19 mouse cellular contexts compared by ENCODE assay signal in the genomic region with DNA sequence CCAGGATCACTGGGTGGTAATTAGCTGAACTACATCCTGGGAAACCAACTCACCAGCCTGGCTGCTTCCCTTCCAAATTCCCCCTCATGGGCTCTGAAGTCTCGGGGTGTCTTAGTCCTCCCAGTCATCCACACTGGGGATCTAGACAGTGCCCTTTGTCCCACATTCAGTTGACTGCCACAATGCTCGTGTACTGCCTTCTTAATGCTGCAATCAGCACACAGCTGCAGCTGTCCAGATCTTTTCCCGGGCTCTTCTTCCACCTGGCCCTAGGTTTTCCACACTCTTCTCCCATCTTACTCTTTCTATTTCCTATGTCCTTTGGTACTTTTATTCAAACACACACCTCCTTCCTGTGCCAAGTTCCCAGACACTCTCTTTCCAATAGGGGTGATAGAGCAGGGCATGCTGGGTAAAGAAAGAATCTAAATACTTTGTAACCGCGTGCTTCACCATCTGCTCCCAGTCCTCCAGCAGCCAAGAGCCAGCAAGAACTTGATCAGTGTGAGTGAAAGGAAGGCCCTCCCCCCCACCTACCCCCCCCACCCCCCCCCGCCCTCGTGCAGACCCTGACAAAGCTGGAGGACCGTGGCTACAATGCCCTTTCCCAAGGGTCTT. TPM values are rescaled to one million over a fixed set of nuclear protein-coding genes. Genes with fewer than 3 reads are reported as not detected.
A peak's percentile ranks its signal among the peaks of the same experiment; 100 is the strongest.
DNase-seq lines count a peak whose midpoint lies in the region; ATAC-seq and TF ChIP-seq lines count a peak whose summit lies in the region.
"Had no signal": no experiment of that assay in that cellular context is flagged by ENCODE, and none has a peak within 500 bp of the region (broad histone marks: within the 10 kb centered on the region; RNA-seq: fewer than 3 reads in every experiment).

No protein-coding gene starts in this region.

- TF ChIP-seq POLR2A in liver, adult 2 months (IDR thresholded peaks at IDR 0.05; ENCODE audit: extremely low read depth, insufficient read depth, low read length) = no peak
- TF ChIP-seq POLR2A in MEL (IDR thresholded peaks at IDR 0.05; ENCODE audit: control insufficient read depth in 1 of 2, insufficient read depth in 1 of 2, low read depth in 1 of 2, low read length in 2 of 2, poor library complexity in 1 of 2) = peak; percentile 40 to 77; a peak in 2 of 4 replicates

- 54% methylated on average over 8 of the region's 8 CpGs for WGBS in forebrain, embryonic 13.5 days
- 79% methylated on average over 8 of the region's 8 CpGs for WGBS in forebrain, embryonic 11.5 days
- WGBS in liver, adult 2 months = 10% methylated on average over 8 of the region's 8 CpGs
- 53% methylated on average over 8 of the region's 8 CpGs for WGBS in liver, embryonic 12.5 days (ENCODE audit: insufficient replicate concordance)

- no peaks in the 10 kb centered on the region for H3K4me1 ChIP-seq in forebrain, embryonic 13.5 days
- H3K4me1 ChIP-seq in forebrain, embryonic 11.5 days (replicated peaks; ENCODE audit: control insufficient read depth, insufficient read depth, low read length) = no peaks in the 10 kb centered on the region
- peaks cover 35% of the 10 kb centered on the region for H3K4me1 ChIP-seq in liver, adult 2 months (ENCODE audit: control insufficient read depth, insufficient read depth, low read length)
- H3K4me1 ChIP-seq in MEL (ENCODE audit: control insufficient read depth in 1 of 2, insufficient read depth in 2 of 2, low read length in 2 of 2) = 0 out of 4 replicates have a peak, but pooled peaks cover 0 to 11% of the 10 kb centered on the region in 2 experiments
- 0 out of 2 replicates have a peak, but pooled peaks cover 17% of the 10 kb centered on the region for H3K4me1 ChIP-seq in liver, embryonic 12.5 days
- H3K4me1 ChIP-seq: embryonic facial prominence, embryonic 13.5 days; neural tube, embryonic 15.5 days had no signal

- H3K27me3 ChIP-seq in forebrain, embryonic 13.5 days = no peaks in the 10 kb centered on the region
- H3K27me3 ChIP-seq in forebrain, embryonic 11.5 days (ENCODE audit: control insufficient read depth, insufficient read depth, low read length) = no peaks in the 10 kb centered on the region
- H3K27me3 ChIP-seq in liver, adult 2 months (ENCODE audit: control insufficient read depth, insufficient read depth, low read length) = no peaks in the 10 kb centered on the region
- no peaks in the 10 kb centered on the region for H3K27me3 ChIP-seq in MEL (ENCODE audit: control insufficient read depth in 1 of 2, insufficient read depth in 2 of 2, low read length in 2 of 2)
- 0 out of 2 replicates have a peak, but pooled peaks cover 2% of the 10 kb centered on the region for H3K27me3 ChIP-seq in liver, embryonic 12.5 days (replicated peaks)
- H3K27me3 ChIP-seq: embryonic facial prominence, embryonic 13.5 days; heart, embryonic 13.5 days; hindbrain, embryonic 15.5 days; neural tube, embryonic 15.5 days had no signal

- ATAC-seq in forebrain, embryonic 13.5 days = peak; percentile 55; the same call in 1 of the 2 replicates
- no peak for ATAC-seq in forebrain, embryonic 11.5 days (replicated peaks; ENCODE audit: low FRiP score)
- no peak for ATAC-seq in liver, embryonic 12.5 days

- no peak for DNase-seq in forebrain, embryonic 11.5 days (ENCODE audit: low spot score)
- peak; percentile 66 for DNase-seq in liver, adult 2 months (ENCODE audit: extremely low read depth, low read depth, low spot score)
- DNase-seq in liver (no peak), MEL (ENCODE audit: low read depth, low spot score) (peak; percentile 47)
- no peak for DNase-seq in gastrocnemius, postnatal 25 days
- no peak for DNase-seq in cerebellum, adult 9-10 months
- DNase-seq: adrenal gland, adult 8-10 months; cerebellum, postnatal 14 days; gastrocnemius, postnatal 36 days; kidney, adult 9 months had no signal

- no peak for TF ChIP-seq CTCF in liver, adult 2 months (IDR thresholded peaks at IDR 0.05; ENCODE audit: low read depth, low read length)
- TF ChIP-seq CTCF in MEL (IDR thresholded peaks at IDR 0.05 in 2 of 3, conservative IDR thresholded peaks at IDR 0.05 in 1 of 3; ENCODE audit: control insufficient read depth in 1 of 3, insufficient read depth in 1 of 3, low read depth in 2 of 3, low read length in 3 of 3, poor library complexity in 1 of 3, severe bottlenecking in 1 of 3) = no peak

- H3K79me2 ChIP-seq in liver, adult 2 months (ENCODE audit: control insufficient read depth, insufficient read depth, low read length) = peaks cover 4% of the 10 kb centered on the region; the same call in 1 of the 2 replicates
- H3K79me2 ChIP-seq in MEL (ENCODE audit: control insufficient read depth, insufficient read depth, low read length, poor library complexity) = no peaks in the 10 kb centered on the region

- no peaks in the 10 kb centered on the region for H3K36me3 ChIP-seq in forebrain, embryonic 13.5 days (ENCODE audit: poor library complexity, severe bottlenecking)
- H3K36me3 ChIP-seq in forebrain, embryonic 11.5 days (ENCODE audit: control insufficient read depth, insufficient read depth, low read length) = no peaks in the 10 kb centered on the region
- H3K36me3 ChIP-seq in liver, adult 2 months (ENCODE audit: control insufficient read depth, insufficient read depth, low read length) = peaks cover 35% of the 10 kb centered on the region
- H3K36me3 ChIP-seq in MEL (ENCODE audit: control insufficient read depth in 1 of 2, insufficient read depth in 2 of 2, low read length in 2 of 2) = peaks cover 0 to 6% of the 10 kb centered on the region in 2 experiments; a peak in 2 of 4 replicates
- 0 out of 2 replicates have a peak, but pooled peaks cover 4% of the 10 kb centered on the region for H3K36me3 ChIP-seq in liver, embryonic 12.5 days
- H3K36me3 ChIP-seq: embryonic facial prominence, embryonic 13.5 days; heart, embryonic 13.5 days; hindbrain, embryonic 15.5 days; neural tube, embryonic 15.5 days had no signal

- TF ChIP-seq RAD21 in MEL (IDR thresholded peaks at IDR 0.05; ENCODE audit: low read depth, low read length) = no peak

- no peak overlapping the region for H3K4me3 ChIP-seq in forebrain, embryonic 13.5 days
- H3K4me3 ChIP-seq in forebrain, embryonic 11.5 days (ENCODE audit: low read depth, low read length) = no peak overlapping the region
- H3K4me3 ChIP-seq in liver, adult 2 months (ENCODE audit: insufficient read depth, low read depth, low read length) = peak overlapping the region; percentile 67
- H3K4me3 ChIP-seq in MEL (ENCODE audit: control insufficient read depth in 1 of 2, insufficient read depth in 1 of 2, low read depth in 2 of 2, low read length in 2 of 2) = no peak overlapping the region
- H3K4me3 ChIP-seq in liver, embryonic 12.5 days = no peak overlapping the region
- H3K4me3 ChIP-seq: embryonic facial prominence, embryonic 13.5 days; heart, embryonic 13.5 days; hindbrain, embryonic 15.5 days; neural tube, embryonic 15.5 days had no signal

- no peak overlapping the region for H3K9ac ChIP-seq in forebrain, embryonic 13.5 days
- no peak overlapping the region for H3K9ac ChIP-seq in forebrain, embryonic 11.5 days (ENCODE audit: low read length)
- peak overlapping the region; percentile 80 for H3K9ac ChIP-seq in liver, adult 2 months (ENCODE audit: low read depth, low read length)
- H3K9ac ChIP-seq in MEL (ENCODE audit: control insufficient read depth, low read depth, low read length, poor library complexity, severe bottlenecking) = no peak overlapping the region
- no peak overlapping the region for H3K9ac ChIP-seq in liver, embryonic 12.5 days
- H3K9ac ChIP-seq: embryonic facial prominence, embryonic 13.5 days; heart, embryonic 13.5 days; hindbrain, embryonic 15.5 days; neural tube, embryonic 15.5 days had no signal

- no peak overlapping the region for H3K4me2 ChIP-seq in forebrain, embryonic 13.5 days
- H3K4me2 ChIP-seq in forebrain, embryonic 11.5 days (ENCODE audit: low read depth, low read length, severe bottlenecking) = no peak overlapping the region
- peak overlapping the region; percentile 21 for H3K4me2 ChIP-seq in liver, embryonic 12.5 days
- H3K4me2 ChIP-seq: embryonic facial prominence, embryonic 13.5 days; heart, embryonic 13.5 days; hindbrain, embryonic 15.5 days; neural tube, embryonic 15.5 days had no signal

- no peaks in the 10 kb centered on the region for H3K9me3 ChIP-seq in forebrain, embryonic 13.5 days (replicated peaks)
- H3K9me3 ChIP-seq in forebrain, embryonic 11.5 days (ENCODE audit: control insufficient read depth, low read length) = no peaks in the 10 kb centered on the region
- H3K9me3 ChIP-seq in MEL (replicated peaks; ENCODE audit: insufficient read depth, low read length) = no peaks in the 10 kb centered on the region
- no peaks in the 10 kb centered on the region for H3K9me3 ChIP-seq in liver, embryonic 12.5 days (replicated peaks)
- H3K9me3 ChIP-seq: embryonic facial prominence, embryonic 13.5 days; heart, embryonic 13.5 days; hindbrain, embryonic 15.5 days; neural tube, embryonic 15.5 days had no signal

- no peak for TF ChIP-seq EP300 in MEL (IDR thresholded peaks at IDR 0.05; ENCODE audit: low read depth in 1 of 2, low read length in 2 of 2)

- no peak overlapping the region for H3K27ac ChIP-seq in forebrain, embryonic 13.5 days
- no peak overlapping the region for H3K27ac ChIP-seq in forebrain, embryonic 11.5 days (ENCODE audit: low read depth, low read length)
- peak overlapping the region; percentile 94 for H3K27ac ChIP-seq in liver, adult 2 months (replicated peaks; ENCODE audit: insufficient read depth, low read depth, low read length)
- no peak overlapping the region for H3K27ac ChIP-seq in MEL (ENCODE audit: control insufficient read depth, low read depth, low read length)
- H3K27ac ChIP-seq in liver, embryonic 12.5 days = no peak overlapping the region
- H3K27ac ChIP-seq: embryonic facial prominence, embryonic 13.5 days; heart, embryonic 13.5 days; hindbrain, embryonic 15.5 days; macrophage; neural tube, embryonic 15.5 days had no signal

RNA-seq across cellular contexts. Expression of a gene that starts 1.4 kb away (rescaled TPM):
- polyA plus RNA-seq in forebrain, embryonic 13.5 days (2015; fragmentation: Nextera tagmentation; extraction: Ambion mirVana) = 0.18 and 0.35 TPM in 2 replicates
- polyA plus RNA-seq in forebrain, embryonic 11.5 days (2014; fragmentation: Nextera tagmentation; extraction: Ambion mirVana) = 0.05 and 0.16 TPM in 2 replicates
- 603 and 791 TPM in 2 replicates for total RNA-seq in liver, adult 2 months (2014; rRNA removed)
- polyA plus RNA-seq in liver, adult 2 months (2012; rRNA removed) = 335 and 492 TPM in 2 replicates
- not detected in 2 replicates for total RNA-seq in MEL (2012; rRNA removed)
- not detected for polyA plus RNA-seq in MEL (2012; ENCODE audit: insufficient read depth in 1 of 2, insufficient read length in 2 of 2, low read depth in 1 of 2, low replicate concordance in 2 of 2, missing spikeins in 1 of 2)
- 74.1 and 74.2 TPM in 2 replicates for polyA plus RNA-seq in liver, embryonic 12.5 days (2016; fragmentation: Nextera tagmentation; extraction: Ambion mirVana)
- under 1 TPM; 0.28 to 0.32 TPM for total RNA-seq in gastrocnemius, postnatal 25 days (2021)
- polyA plus RNA-seq: embryonic facial prominence, embryonic 13.5 days; macrophage had no signal

RNA-seq across cellular contexts. Expression of a gene that starts 20.9 kb away (rescaled TPM):
- 0.09 TPM in 1 of 2 replicates, not detected in the other for polyA plus RNA-seq in forebrain, embryonic 13.5 days (2015; fragmentation: Nextera tagmentation; extraction: Ambion mirVana)
- polyA plus RNA-seq in forebrain, embryonic 11.5 days (2014; fragmentation: Nextera tagmentation; extraction: Ambion mirVana) = not detected in 2 replicates
- total RNA-seq in liver, adult 2 months (2014; rRNA removed) = 544 and 683 TPM in 2 replicates
- 457 and 504 TPM in 2 replicates for polyA plus RNA-seq in liver, adult 2 months (2012; rRNA removed)
- not detected in 2 replicates for total RNA-seq in MEL (2012; rRNA removed)
- polyA plus RNA-seq in MEL (2012; ENCODE audit: insufficient read depth in 1 of 2, insufficient read length in 2 of 2, low read depth in 1 of 2, low replicate concordance in 2 of 2, missing spikeins in 1 of 2) = under 1 TPM in 1 of 2 experiments, not detected in 1; 0.03 TPM
- polyA plus RNA-seq in liver, embryonic 12.5 days (2016; fragmentation: Nextera tagmentation; extraction: Ambion mirVana) = 20.1 and 21.2 TPM in 2 replicates
- not detected for total RNA-seq in gastrocnemius, postnatal 25 days (2021)
- total RNA-seq: left cerebral cortex, postnatal 25 days had no signal
- polyA plus RNA-seq: embryonic facial prominence, embryonic 13.5 days; frontal cortex, adult 2 months; hindbrain, embryonic 15.5 days; macrophage; neural tube, embryonic 15.5 days had no signal

RNA-seq across cellular contexts. Expression of a gene that starts 29.0 kb away (rescaled TPM):
- 17.8 and 20.8 TPM in 2 replicates for polyA plus RNA-seq in forebrain, embryonic 13.5 days (2015; fragmentation: Nextera tagmentation; extraction: Ambion mirVana)
- 22.4 and 24.4 TPM in 2 replicates for polyA plus RNA-seq in forebrain, embryonic 11.5 days (2014; fragmentation: Nextera tagmentation; extraction: Ambion mirVana)
- 6.7 and 7.5 TPM in 2 replicates for total RNA-seq in liver, adult 2 months (2014; rRNA removed)
- 2.9 and 3.1 TPM in 2 replicates for polyA plus RNA-seq in liver, adult 2 months (2012; rRNA removed)
- total RNA-seq in MEL (2012; rRNA removed) = 16.6 and 18.4 TPM in 2 replicates
- polyA plus RNA-seq in MEL (2012; ENCODE audit: insufficient read depth in 1 of 2, insufficient read length in 2 of 2, low read depth in 1 of 2, low replicate concordance in 2 of 2, missing spikeins in 1 of 2) = 10 to 100 TPM in 1 of 2 experiments, not detected in 1; 19.3 TPM
- polyA plus RNA-seq in liver, embryonic 12.5 days (2016; fragmentation: Nextera tagmentation; extraction: Ambion mirVana) = 9.3 and 9.4 TPM in 2 replicates
- 1 to 10 TPM; 3.3 TPM for total RNA-seq in gastrocnemius, postnatal 25 days (2021)

RNA-seq across cellular contexts. Expression of a gene that starts 35.9 kb away (rescaled TPM):
- 0.16 TPM in 1 of 2 replicates, not detected in the other for polyA plus RNA-seq in forebrain, embryonic 13.5 days (2015; fragmentation: Nextera tagmentation; extraction: Ambion mirVana)
- not detected in 2 replicates for polyA plus RNA-seq in forebrain, embryonic 11.5 days (2014; fragmentation: Nextera tagmentation; extraction: Ambion mirVana)
- 1,004 and 1,280 TPM in 2 replicates for total RNA-seq in liver, adult 2 months (2014; rRNA removed)
- polyA plus RNA-seq in liver, adult 2 months (2012; rRNA removed) = 1,016 and 1,052 TPM in 2 replicates
- total RNA-seq in MEL (2012; rRNA removed) = not detected in 2 replicates
- not detected for polyA plus RNA-seq in MEL (2012; ENCODE audit: insufficient read depth in 1 of 2, insufficient read length in 2 of 2, low read depth in 1 of 2, low replicate concordance in 2 of 2, missing spikeins in 1 of 2)
- polyA plus RNA-seq in liver, embryonic 12.5 days (2016; fragmentation: Nextera tagmentation; extraction: Ambion mirVana) = 8.8 and 9.2 TPM in 2 replicates
- total RNA-seq in gastrocnemius, postnatal 25 days (2021) = not detected
- polyA plus RNA-seq: embryonic facial prominence, embryonic 13.5 days; hindbrain, embryonic 15.5 days; macrophage had no signal

RNA-seq across cellular contexts. Expression of a gene that starts 43.2 kb away (rescaled TPM):
- polyA plus RNA-seq in forebrain, embryonic 13.5 days (2015; fragmentation: Nextera tagmentation; extraction: Ambion mirVana) = 0.44 and 0.47 TPM in 2 replicates
- polyA plus RNA-seq in forebrain, embryonic 11.5 days (2014; fragmentation: Nextera tagmentation; extraction: Ambion mirVana) = 0.51 TPM in 2 replicates
- 1.0 and 2.3 TPM in 2 replicates for total RNA-seq in liver, adult 2 months (2014; rRNA removed)
- 4.1 and 4.4 TPM in 2 replicates for polyA plus RNA-seq in liver, adult 2 months (2012; rRNA removed)
- total RNA-seq in MEL (2012; rRNA removed) = 0.08 and 0.16 TPM in 2 replicates
- under 1 TPM in 1 of 2 experiments, not detected in 1; 0.22 TPM for polyA plus RNA-seq in MEL (2012; ENCODE audit: insufficient read depth in 1 of 2, insufficient read length in 2 of 2, low read depth in 1 of 2, low replicate concordance in 2 of 2, missing spikeins in 1 of 2)
- 0.49 and 0.51 TPM in 2 replicates for polyA plus RNA-seq in liver, embryonic 12.5 days (2016; fragmentation: Nextera tagmentation; extraction: Ambion mirVana)
- total RNA-seq in gastrocnemius, postnatal 25 days (2021) = 100 to 1,000 TPM in 1 of 2 experiments, 10 to 100 TPM in 1; 54.6 to 343 TPM
- polyA plus RNA-seq: macrophage had no signal

Comparison
In these comparisons a context has a peak if more than half of its experiments do, and no peak if none do; other contexts are left out.
1. DNase-seq: peak in liver, adult 2 months (single experiment) and MEL (single experiment); none in forebrain, embryonic 11.5 days (single experiment), liver (single experiment), gastrocnemius, postnatal 25 days (single experiment) and cerebellum, adult 9-10 months (single experiment).
2. RNA of a gene that starts 20.9 kb away (polyA plus RNA-seq): 457 to 504 TPM in liver, adult 2 months; 20.1 to 21.2 TPM in liver, embryonic 12.5 days, 0.03 TPM in MEL, 0.09 TPM in forebrain, embryonic 13.5 days and not detected in forebrain, embryonic 11.5 days; every median in the first group is over 10 times any median in the second.
3. RNA of a gene that starts 1.4 kb away (polyA plus RNA-seq): 335 to 492 TPM in liver, adult 2 months and 74.1 to 74.2 TPM in liver, embryonic 12.5 days; 0.18 to 0.35 TPM in forebrain, embryonic 13.5 days, 0.05 to 0.16 TPM in forebrain, embryonic 11.5 days and not detected in MEL; every median in the first group is over 10 times any median in the second.